Mouse (Mus musculus): ENCODE results near the gene Ttc28.

Ttc28 gene

GRCm38 (mm10) chr5:111007900-111008299 lies 128.3 kb downstream of the Ttc28 start:
- no peak for DNase-seq (ENCODE audit: low read depth, low spot score)

DNA sequence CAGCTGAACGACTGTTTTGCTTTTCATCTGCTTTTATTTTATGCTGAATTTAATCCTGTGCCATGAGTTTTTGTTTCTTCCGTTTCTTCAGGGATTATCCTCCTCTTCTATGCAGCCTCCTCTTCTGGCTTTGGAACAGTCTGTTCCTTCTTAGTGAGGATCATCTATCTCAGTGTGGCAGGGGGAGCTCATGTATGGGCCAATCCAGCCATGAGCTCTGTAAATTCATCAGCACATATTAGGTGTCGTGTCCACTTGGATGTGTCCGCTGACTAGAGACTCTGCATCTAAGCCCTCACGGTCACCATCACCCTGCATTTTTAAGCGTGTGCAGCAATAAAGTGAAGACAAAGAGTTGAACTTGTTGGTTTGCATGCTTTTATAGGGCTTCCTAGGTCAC lies 128.8 kb downstream of the Ttc28 start:
- DNase-seq (ENCODE audit: low read depth, low spot score) = no peak

GRCm38 (mm10) chr5:111011271-111011670 lies 131.7 kb downstream of the Ttc28 start:
- no peak for DNase-seq (ENCODE audit: low read depth, low spot score)

DNA sequence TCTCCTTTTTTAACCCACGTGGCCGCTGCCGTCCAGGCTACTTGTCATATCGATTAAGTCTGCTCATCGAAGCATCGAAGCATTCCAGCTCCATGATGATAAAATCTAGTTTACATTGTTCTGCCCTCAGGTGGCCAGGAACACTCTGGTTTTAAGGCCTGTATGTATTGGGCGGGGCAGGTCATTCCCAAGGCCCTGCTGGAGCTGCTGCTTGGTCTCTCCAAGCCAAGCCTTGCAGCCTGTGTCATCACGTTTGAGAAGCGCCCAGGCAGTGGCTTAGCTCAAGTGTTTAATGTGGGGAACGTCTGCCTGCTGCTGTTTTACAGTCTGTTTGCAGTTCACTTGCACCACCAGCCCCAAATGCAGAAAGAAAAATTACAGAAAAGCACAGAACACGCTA lies 132.5 kb downstream of the Ttc28 start:
- no peak for DNase-seq (ENCODE audit: low read depth, low spot score)

GRCm38 (mm10) chr5:111012587-111012986 lies 133.0 kb downstream of the Ttc28 start:
- no peak for DNase-seq (ENCODE audit: low read depth, low spot score)

GRCm38 (mm10) chr5:111014960-111015359 lies 135.4 kb downstream of the Ttc28 start:
- DNase-seq (ENCODE audit: low read depth, low spot score) = no peak

- no peak for DNase-seq (ENCODE audit: low read depth, low spot score)
These were observed 137.7 kb downstream of the Ttc28 start for GRCm38 (mm10) chr5:111017319-111017718.

DNA sequence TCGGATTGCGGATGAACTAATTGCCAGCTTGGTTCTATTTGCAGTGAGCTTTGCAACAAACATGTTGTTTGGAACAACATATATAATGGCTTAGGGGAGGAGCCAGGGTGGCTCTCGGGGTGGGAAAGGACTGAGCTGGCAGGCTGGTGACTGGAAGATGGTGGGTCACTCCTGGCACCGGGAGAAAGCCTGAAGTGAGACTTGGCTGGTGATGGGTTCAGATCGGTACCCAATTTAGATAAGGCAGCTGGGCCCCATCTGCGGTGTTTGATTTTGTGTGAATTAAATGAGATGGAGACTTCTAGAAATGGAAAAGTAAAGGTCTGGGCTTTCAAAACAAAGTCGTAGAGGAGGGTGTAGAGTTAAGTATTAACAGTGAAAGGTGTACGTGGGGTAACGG lies 142.7 kb downstream of the Ttc28 start:
- DNase-seq (ENCODE audit: low read depth, low spot score) = no peak

DNA sequence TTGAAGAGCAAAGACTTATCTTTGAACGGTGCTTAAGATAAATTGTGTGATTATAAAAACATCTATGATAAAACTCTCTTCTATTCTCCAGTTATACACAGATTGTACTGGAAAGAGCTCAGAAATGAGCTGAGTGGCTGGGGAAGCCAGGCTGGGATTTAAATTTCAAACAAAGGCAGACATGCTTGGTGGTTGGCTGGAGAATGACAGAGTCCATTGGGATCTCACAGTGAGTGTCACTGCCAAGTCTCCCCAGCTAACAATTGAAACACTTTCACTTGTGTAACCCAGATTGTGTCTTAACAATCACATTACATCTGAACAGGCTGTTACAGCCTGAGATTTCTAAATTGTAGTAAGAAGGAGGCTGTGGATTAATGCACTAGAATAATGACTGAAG lies 143.3 kb downstream of the Ttc28 start:
- DNase-seq (ENCODE audit: low read depth, low spot score) = no peak

DNA sequence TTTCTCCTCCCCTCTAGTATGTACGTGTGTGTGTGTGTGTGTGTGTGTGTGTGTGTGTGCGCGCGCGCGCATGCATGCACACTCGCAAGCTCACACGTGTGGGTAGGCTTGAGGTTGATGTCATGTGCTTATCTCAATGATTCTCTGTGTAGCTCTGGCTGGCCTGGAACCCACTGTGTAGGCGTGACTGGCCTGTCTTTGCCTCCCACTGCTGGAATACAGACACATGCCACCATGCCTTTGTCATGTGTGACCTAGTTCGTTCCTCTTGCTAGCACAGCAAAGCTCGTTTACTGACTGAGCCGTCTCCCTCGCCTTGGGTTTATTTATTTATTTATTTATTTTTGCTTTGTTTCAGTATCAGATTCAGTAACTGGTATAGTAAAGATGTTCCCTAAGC lies 145.0 kb downstream of the Ttc28 start:
- DNase-seq (ENCODE audit: low read depth, low spot score) = no peak

DNA sequence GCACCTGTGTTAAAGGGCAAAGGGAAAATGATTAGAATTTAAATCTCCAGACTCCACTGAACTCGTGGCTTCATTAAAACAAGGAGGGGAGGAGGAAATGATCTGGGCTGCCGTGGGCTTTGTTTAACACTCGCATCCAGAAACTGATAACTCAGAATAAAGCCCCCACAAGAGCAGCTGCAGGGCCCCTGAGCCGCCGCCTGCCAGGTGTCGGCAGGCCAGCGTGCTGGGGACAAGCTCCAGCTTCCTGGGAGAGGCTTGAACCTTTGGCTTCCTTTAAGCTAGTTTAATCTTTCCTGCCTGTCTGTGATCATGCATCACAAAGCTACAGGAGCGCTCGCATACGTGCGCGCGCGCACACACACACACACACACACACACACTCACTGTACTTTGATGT lies 145.9 kb downstream of the Ttc28 start:
- DNase-seq (ENCODE audit: low read depth, low spot score) = no peak

GRCm38 (mm10) chr5:111026209-111026608 lies 146.6 kb downstream of the Ttc28 start:
- no peak for DNase-seq (ENCODE audit: low read depth, low spot score)

GRCm38 (mm10) chr5:111028340-111028739 lies 148.7 kb downstream of the Ttc28 start:
- no peak for DNase-seq (ENCODE audit: low read depth, low spot score)

DNA sequence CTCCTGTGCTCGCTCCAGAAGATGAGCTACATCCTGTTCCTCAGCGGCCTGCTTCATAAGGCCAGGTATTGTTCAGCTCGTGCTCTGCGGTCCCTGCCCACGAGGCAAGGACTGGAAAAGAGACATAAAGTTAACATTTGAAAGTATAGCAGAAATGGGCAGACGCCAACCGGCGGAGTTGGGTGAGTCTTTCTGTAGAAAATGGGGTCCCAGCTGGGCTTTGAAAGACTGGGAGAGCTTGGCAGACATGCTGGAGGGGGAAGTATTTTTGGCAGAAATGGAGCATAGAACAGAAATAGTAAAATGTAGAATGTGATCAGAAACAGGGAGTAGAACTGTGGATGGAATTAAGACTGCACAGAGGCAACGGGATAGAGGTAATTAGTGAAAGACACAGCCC lies 149.3 kb downstream of the Ttc28 start:
- DNase-seq (ENCODE audit: low read depth, low spot score) = peak; percentile 44

DNA sequence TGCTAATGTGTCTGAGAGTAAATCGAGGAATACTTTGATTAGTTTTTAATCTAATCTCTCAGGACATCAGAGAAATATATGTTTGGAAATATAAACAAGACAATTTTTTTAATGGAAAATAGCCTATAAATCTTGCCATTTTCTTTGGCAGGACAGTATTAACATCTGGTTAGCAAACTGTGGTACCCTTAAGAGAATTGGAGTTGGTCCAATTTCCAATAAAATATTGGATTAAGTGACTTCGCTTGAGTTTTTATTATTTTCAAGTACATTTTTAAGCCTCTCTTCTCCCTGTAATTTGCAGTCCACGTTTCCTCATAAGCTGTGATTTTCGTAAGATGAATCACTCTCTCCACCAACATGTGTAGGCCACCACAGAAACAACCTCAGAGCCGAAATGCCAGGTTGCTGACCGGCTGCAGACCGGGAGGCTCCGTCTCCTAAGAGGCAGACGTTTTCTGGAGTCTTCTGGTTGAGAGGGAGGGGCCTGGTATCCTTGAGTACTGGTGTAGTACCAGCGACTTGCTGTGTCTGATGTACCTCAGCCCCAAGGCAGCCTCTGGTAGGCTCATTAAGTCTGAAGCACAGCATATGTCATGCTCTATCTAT lies 153.2 kb downstream of the Ttc28 start:
- DNase-seq (ENCODE audit: low read depth, low spot score) = no peak

DNA sequence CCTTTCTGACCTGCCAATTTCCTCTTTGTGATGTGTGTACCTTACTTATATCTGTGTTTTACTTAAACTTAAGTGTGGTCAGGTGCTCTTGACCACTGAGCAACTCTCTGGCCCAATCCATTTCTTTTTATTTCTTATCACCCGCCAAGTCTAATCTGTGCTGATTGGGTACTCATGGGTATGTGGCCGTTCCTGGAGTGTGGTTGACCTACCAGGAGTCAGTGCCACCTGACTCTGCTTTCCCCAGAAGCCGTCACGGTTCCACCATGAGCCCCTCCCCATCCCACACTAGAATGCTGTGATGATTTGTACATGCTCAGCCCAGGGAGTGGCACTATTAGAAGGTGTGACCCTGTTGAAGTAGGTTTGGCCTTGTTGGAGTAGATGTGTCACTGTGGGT lies 153.9 kb downstream of the Ttc28 start:
- no peak for DNase-seq (ENCODE audit: low read depth, low spot score)

DNA sequence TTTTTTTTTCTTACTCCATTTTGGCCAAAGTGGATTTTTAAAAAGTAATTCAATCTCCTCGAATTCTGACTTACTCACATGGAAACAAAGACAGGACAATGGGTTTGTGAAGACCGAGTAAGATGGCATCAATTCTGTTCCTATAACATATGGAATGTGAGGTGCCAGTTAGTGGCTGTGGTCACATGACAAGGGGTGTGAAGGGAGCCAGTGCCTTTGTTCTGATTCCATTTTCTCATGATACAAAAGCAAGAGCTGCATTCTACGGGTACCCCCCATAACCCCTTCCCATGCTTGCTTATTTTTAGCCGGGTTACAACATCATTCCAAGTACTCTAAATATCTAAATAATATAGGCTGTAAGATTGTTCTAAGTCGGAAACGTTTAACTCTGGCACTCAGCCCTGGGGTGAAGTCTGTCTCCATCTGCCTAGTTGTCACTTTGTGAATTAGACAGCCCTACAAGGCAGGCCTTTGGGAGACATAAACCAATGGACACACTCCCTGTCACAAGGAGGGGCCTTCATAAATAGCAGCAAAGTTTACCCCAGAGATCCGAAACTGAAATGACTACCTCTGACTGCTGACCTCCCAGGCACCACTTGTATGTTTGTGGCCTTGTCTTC lies 157.6 kb downstream of the Ttc28 start:
- DNase-seq (ENCODE audit: low read depth, low spot score) = no peak

GRCm38 (mm10) chr5:111039771-111040170 lies 160.2 kb downstream of the Ttc28 start:
- no peak for DNase-seq (ENCODE audit: low read depth, low spot score)

- DNase-seq (ENCODE audit: low read depth, low spot score) = no peak
These were observed 162.3 kb downstream of the Ttc28 start for GRCm38 (mm10) chr5:111041952-111042351.

DNA sequence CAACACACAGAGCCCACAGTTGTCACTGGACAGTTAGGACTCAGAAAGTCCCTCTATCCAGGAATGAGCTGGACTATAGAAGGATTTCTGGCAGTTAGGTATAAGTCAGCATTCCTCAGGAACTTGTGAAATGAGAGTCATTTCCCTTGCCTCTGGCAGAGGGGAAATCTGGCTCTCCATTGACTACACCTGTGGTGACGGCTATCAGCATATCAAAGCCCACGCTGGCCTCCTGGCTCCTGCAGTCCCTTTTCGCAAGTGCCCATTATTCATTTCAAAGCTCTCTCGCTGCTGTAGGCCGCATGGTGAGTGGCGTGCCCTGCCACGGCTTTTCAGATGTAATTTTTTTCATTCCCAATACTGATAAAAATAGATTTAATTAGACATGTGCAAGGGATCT lies 164.6 kb downstream of the Ttc28 start:
- no peak for DNase-seq (ENCODE audit: low read depth, low spot score)

DNA sequence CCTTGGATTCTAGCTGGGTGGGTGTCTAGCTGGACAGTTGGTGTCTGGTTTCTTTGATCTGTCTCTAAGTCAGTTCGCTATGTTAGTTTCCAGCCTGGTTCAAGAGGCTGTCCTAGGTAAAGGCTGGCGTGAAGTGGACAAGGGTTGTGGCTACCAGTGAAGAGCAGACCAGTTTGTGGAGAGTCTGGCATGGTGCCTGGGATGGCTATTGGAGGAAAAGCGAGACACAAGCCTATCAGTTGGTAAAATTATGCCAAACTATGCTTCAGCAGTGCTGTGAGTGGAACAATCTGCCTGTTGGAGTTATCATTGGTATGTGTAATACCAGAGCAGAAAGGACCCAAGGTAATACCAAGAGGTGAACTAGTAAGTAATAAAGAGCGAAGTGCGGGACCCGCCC lies 166.8 kb downstream of the Ttc28 start:
- DNase-seq (ENCODE audit: low read depth, low spot score) = no peak

DNA sequence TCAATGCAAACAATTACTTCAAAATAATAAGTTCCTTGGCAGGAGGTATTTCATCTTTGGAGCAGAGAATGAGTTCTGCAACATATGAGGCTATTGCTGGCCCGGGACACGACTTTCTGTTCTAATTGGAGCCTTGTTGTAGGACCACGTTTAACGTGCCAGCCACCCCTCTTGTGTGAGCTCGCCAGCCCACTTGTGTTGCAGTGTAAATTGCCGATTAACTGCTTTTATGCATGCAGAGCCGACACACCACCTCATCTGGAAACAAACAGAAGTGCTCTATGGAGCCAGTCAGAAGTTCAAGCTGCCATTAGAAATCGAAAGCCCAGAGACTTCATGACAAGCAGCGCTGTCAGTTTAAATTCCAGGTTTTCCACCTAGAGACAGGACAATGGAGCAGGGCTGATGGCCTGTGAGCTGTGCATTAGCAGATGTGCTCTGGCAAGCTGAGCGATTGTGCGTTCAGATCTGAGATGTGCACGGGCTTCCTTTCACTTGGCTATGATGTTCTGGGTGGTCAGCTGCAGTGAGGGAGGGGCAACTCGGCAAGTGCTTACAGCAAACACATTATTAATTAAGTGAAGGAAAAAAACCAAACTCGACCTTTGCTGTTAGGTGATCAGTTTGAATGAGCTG lies 167.4 kb downstream of the Ttc28 start:
- DNase-seq (ENCODE audit: low read depth, low spot score) = no peak

DNA sequence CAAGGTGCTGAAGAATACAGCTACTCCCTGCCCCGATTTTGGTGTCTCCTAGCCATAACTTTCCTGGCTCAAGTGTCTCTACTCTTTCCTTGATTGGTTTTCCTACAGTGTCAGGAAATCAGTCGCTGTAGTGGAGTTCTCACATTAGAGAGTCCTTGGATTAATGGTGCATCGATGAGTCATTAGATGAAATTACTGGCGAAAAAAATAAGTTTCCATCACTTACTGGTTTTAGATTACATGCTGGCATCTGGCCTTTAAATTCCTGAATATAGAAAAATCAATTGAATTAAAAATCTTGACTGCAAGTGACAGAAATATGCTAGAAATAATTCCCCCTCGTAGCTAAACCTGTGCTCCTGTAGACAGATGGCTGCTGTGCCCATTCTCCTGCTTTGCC lies 168.4 kb downstream of the Ttc28 start:
- DNase-seq (ENCODE audit: low read depth, low spot score) = no peak
